Mouse (Mus musculus): ENCODE results near the gene Cyp3a57. TPM values are rescaled to one million over a fixed set of nuclear protein-coding genes. Genes with fewer than 3 reads are reported as not detected.
"Not testable (repeated sequence)": the region's sequence is repeated elsewhere in the genome, so short reads cannot be mapped to it uniquely, and the experiment has no call there.

Cyp3a57 gene
- polyA plus RNA-seq, 1 experiment from 2014 or later, result 1.0 TPM

DNA sequence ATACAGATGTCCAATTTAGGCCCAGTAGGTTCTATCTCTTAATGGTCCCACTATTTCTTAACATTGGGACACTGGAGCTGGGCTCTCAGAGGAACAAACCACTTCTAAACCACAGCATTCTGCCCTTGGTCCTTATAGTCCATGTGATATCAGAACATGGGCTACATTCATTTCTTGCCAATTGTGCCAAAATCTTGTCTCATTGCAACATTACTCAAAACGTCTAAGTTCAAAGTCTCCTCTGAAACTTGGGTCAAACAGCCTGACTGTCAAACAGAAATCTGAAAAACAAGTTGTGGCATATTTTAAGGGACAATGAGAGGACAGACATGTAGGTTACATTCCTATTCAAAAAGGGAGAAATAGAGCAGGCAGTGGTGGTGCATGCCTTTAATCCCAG, 27.9 kb upstream of the Cyp3a57 start:
- H3K27ac ChIP-seq (ENCODE audit: low read depth), result no peak overlapping the region
- no peaks in the 10 kb centered on the region for H3K4me1 ChIP-seq (ENCODE audit: insufficient read depth)
- no peak overlapping the region for H3K4me3 ChIP-seq (ENCODE audit: low read depth, low read length)
- H3K9ac ChIP-seq (replicated peaks), result no peak overlapping the region
- no peak for ATAC-seq
- H3K27me3 ChIP-seq (ENCODE audit: insufficient read depth, low read length), result no peaks in the 10 kb centered on the region
- no peak for TF ChIP-seq EP300 (IDR thresholded peaks at IDR 0.05; ENCODE audit: low read depth)
- no peak for TF ChIP-seq CTCF (IDR thresholded peaks at IDR 0.05; ENCODE audit: low read depth)
- 46% methylated on average over 1 of the region's 1 CpGs for WGBS (ENCODE audit: insufficient replicate concordance)
- no peak for DNase-seq
- H3K4me2 ChIP-seq (ENCODE audit: low read depth, low read length), result no peak overlapping the region
- no peaks in the 10 kb centered on the region for H3K9me3 ChIP-seq (ENCODE audit: low read length)
- H3K36me3 ChIP-seq (replicated peaks; ENCODE audit: insufficient read depth, low read length), result no peaks in the 10 kb centered on the region

GRCm38 (mm10) chr5:145338756-145339155, 6.3 kb upstream of the Cyp3a57 start:
- H3K9ac ChIP-seq (replicated peaks); H3K4me3 ChIP-seq (ENCODE audit: low read depth, low read length); H3K27ac ChIP-seq (ENCODE audit: low read depth); H3K4me1 ChIP-seq (ENCODE audit: insufficient read depth); H3K4me2 ChIP-seq (ENCODE audit: low read depth, low read length); H3K9me3 ChIP-seq (ENCODE audit: low read length); H3K36me3 ChIP-seq (replicated peaks; ENCODE audit: insufficient read depth, low read length); ATAC-seq; DNase-seq; H3K27me3 ChIP-seq (ENCODE audit: insufficient read depth, low read length): not testable (repeated sequence)

- ATAC-seq, result peak; percentile 11; the same call in 1 of the 2 replicates
- no peak overlapping the region for H3K4me2 ChIP-seq (ENCODE audit: low read depth, low read length)
Measured at GRCm38 (mm10) chr5:145349697-145350096, 4.6 kb downstream of the Cyp3a57 start.

GRCm38 (mm10) chr5:145353081-145353480, 8.0 kb downstream of the Cyp3a57 start:
- H3K4me3 ChIP-seq (ENCODE audit: low read depth, low read length), result no peak overlapping the region
- no peak for ATAC-seq
- H3K9ac ChIP-seq (replicated peaks), result no peak overlapping the region
- no peaks in the 10 kb centered on the region for H3K36me3 ChIP-seq (replicated peaks; ENCODE audit: insufficient read depth, low read length)
- H3K27ac ChIP-seq (ENCODE audit: low read depth), result no peak overlapping the region
- no peaks in the 10 kb centered on the region for H3K4me1 ChIP-seq (ENCODE audit: insufficient read depth)
- H3K27me3 ChIP-seq (ENCODE audit: insufficient read depth, low read length), result no peaks in the 10 kb centered on the region
- no peaks in the 10 kb centered on the region; the same call in 1 of the 2 replicates for H3K9me3 ChIP-seq (ENCODE audit: low read length)
- TF ChIP-seq EP300 (IDR thresholded peaks at IDR 0.05; ENCODE audit: low read depth) (no peak), CTCF (IDR thresholded peaks at IDR 0.05; ENCODE audit: low read depth) (no peak)
- DNase-seq, result no peak
- 70% methylated on average over 1 of the region's 1 CpGs for WGBS (ENCODE audit: insufficient replicate concordance)
- no peak overlapping the region for H3K4me2 ChIP-seq (ENCODE audit: low read depth, low read length)

More at GRCm38 (mm10) chr5:145349697-145350096, 4.6 kb downstream of the Cyp3a57 start:
- Histone ChIP-seq H3K27ac (ENCODE audit: low read depth) (no peak overlapping the region), H3K4me1 (ENCODE audit: insufficient read depth) (no peaks in the 10 kb centered on the region), H3K27me3 (ENCODE audit: insufficient read depth, low read length) (no peaks in the 10 kb centered on the region), H3K9ac (replicated peaks) (no peak overlapping the region), H3K9me3 (ENCODE audit: low read length) (no peaks in the 10 kb centered on the region; the same call in 1 of the 2 replicates), H3K4me3 (ENCODE audit: low read depth, low read length) (no peak overlapping the region), H3K36me3 (replicated peaks; ENCODE audit: insufficient read depth, low read length) (no peaks in the 10 kb centered on the region)
- no peak for TF ChIP-seq EP300 (IDR thresholded peaks at IDR 0.05; ENCODE audit: low read depth)
- no peak for TF ChIP-seq CTCF (IDR thresholded peaks at IDR 0.05; ENCODE audit: low read depth)
- no peak for DNase-seq

DNA sequence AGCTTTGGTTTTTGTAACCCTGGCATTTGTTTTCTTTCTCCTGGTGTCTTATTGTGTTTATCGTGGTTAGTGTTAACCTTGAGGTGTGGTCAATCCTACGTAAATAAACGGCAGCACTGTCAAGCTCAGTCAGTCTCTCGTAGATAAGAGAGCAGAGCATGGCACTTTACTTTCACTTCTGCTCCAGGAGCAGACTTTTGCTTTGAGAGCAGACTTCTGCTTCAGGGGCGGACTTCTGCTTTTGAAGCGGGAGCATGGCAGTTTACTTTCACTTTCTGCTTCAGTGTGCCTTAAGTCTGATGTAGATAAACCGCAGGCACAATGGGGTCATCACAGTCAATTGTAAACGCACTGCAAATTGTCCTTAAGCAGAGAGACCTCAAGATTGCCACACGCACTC, 70.3 kb downstream of the Cyp3a57 start:
- H3K36me3 ChIP-seq (replicated peaks; ENCODE audit: insufficient read depth, low read length); H3K27me3 ChIP-seq (ENCODE audit: insufficient read depth, low read length); H3K27ac ChIP-seq (ENCODE audit: low read depth); H3K4me2 ChIP-seq (ENCODE audit: low read depth, low read length); H3K4me1 ChIP-seq (ENCODE audit: insufficient read depth); H3K9ac ChIP-seq (replicated peaks); DNase-seq; ATAC-seq; H3K4me3 ChIP-seq (ENCODE audit: low read depth, low read length): not testable (repeated sequence)
- peaks cover 11% of the 10 kb centered on the region for H3K9me3 ChIP-seq (ENCODE audit: low read length)
- 73% methylated on average over 9 of the region's 9 CpGs for WGBS (ENCODE audit: insufficient replicate concordance)

- Histone ChIP-seq H3K4me1 (ENCODE audit: insufficient read depth) (no peaks in the 10 kb centered on the region), H3K4me2 (ENCODE audit: low read depth, low read length) (no peak overlapping the region), H3K27me3 (ENCODE audit: insufficient read depth, low read length) (no peaks in the 10 kb centered on the region), H3K9ac (replicated peaks) (no peak overlapping the region), H3K36me3 (replicated peaks; ENCODE audit: insufficient read depth, low read length) (no peaks in the 10 kb centered on the region), H3K4me3 (ENCODE audit: low read depth, low read length) (no peak overlapping the region), H3K27ac (ENCODE audit: low read depth) (0 out of 2 replicates have a peak overlapping the region, but pooled peaks have one; percentile 22), H3K9me3 (ENCODE audit: low read length) (no peaks in the 10 kb centered on the region)
- DNase-seq (peak; percentile 17), ATAC-seq (peak; percentile 87)
- 46% methylated on average over 1 of the region's 1 CpGs for WGBS (ENCODE audit: insufficient replicate concordance)
- TF ChIP-seq CTCF (IDR thresholded peaks at IDR 0.05; ENCODE audit: low read depth) (no peak), EP300 (IDR thresholded peaks at IDR 0.05; ENCODE audit: low read depth) (no peak)
Measured at GRCm38 (mm10) chr5:145422287-145422686, 77.2 kb downstream of the Cyp3a57 start.

GRCm38 (mm10) chr5:145431004-145431403, 85.9 kb downstream of the Cyp3a57 start:
- no peak for DNase-seq

More at GRCm38 (mm10) chr5:145431004-145431403, 85.9 kb downstream of the Cyp3a57 start:
- no peak overlapping the region for H3K27ac ChIP-seq (ENCODE audit: low read depth)
- H3K36me3 ChIP-seq (replicated peaks; ENCODE audit: insufficient read depth, low read length), result no peaks in the 10 kb centered on the region
- no peaks in the 10 kb centered on the region for H3K4me1 ChIP-seq (ENCODE audit: insufficient read depth)
- ATAC-seq, result peak; percentile 86
- no peak overlapping the region for H3K9ac ChIP-seq (replicated peaks)
- no peak overlapping the region for H3K4me3 ChIP-seq (ENCODE audit: low read depth, low read length)
- no peaks in the 10 kb centered on the region for H3K27me3 ChIP-seq (ENCODE audit: insufficient read depth, low read length)
- TF ChIP-seq EP300 (IDR thresholded peaks at IDR 0.05; ENCODE audit: low read depth) (peak; percentile 77), CTCF (IDR thresholded peaks at IDR 0.05; ENCODE audit: low read depth) (no peak)
- no peaks in the 10 kb centered on the region for H3K9me3 ChIP-seq (ENCODE audit: low read length)
- H3K4me2 ChIP-seq (ENCODE audit: low read depth, low read length), result no peak overlapping the region

Data from liver, postnatal 0 days (tissue).